Mouse (Mus musculus) left cerebral cortex, adult 6 months (tissue): ENCODE measurements around the gene Tfdp2. TPM values are rescaled to one million over a fixed set of nuclear protein-coding genes. Genes with fewer than 3 reads are reported as not detected.

ENCODE experiments used
- long read RNA-seq, 2 experiments: library from polyadenylated mRNA; unstranded; transcript quantifications; one replicate each; pipeline ENCODE4 v2.0.0; 2019 to 2020
- polyA plus RNA-seq: library from polyadenylated mRNA; unstranded; fragments of <200 nt; fragmentation: Nextera tagmentation; gene quantifications from 2 replicates; pipeline ENCODE4 v1.2.3, GENCODE M21; 2021

Tfdp2 gene
- 24.2 and 33.0 TPM in 2 replicates for polyA plus RNA-seq
- long read RNA-seq, experiment 1, full-length matches to known transcripts: 28 of 88 reads
- long read RNA-seq, experiment 1, partial matches to known transcripts: 2 of 88 reads
- long read RNA-seq, experiment 1, other reads (novel, unspliced or antisense): 58 of 88 reads
- long read RNA-seq, experiment 2, partial matches to known transcripts: 8 of 27 reads
- long read RNA-seq, experiment 2, other reads (novel, unspliced or antisense): 19 of 27 reads

DNA sequence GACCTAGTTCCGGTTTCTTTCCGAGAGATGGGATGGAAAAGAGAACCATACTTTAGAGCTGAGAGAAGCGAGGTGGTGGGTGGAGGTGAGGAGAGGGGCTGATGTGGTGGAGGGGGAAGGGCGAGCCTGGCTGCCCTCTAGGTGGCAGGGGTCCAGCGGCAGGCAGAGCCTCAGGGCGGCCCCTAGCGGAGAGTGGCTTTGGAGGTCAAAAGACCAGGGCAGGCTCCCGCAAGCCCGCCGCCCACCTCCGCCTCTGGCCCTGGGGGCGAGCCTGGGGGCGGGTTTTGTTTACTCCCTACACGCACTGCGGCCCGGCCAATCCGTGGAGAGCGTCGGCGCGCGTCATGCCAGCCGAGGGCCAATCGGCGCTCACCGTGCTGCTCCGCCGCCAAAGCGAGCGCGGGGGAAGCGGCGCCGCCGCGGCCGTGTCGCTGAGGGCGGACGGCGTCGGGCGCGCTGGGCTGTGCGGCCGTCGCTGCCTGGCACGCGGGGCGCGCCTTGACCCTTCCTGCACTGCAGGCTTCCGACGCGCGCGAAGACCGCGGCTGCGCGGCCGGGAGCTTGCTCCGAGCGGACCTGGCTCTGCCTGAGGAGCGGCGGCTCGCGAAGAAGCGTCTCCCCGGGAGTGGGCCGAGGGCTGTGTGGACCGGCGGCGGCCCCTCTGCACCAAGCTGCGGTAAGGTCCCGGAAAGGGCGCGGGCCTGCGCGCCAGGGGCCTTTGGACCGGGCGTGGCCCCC is at the start of gene Tfdp2:
Gene Tfdp2, plus strand, starts transcription at position 391 of the 738 bp plus-strand sequence.

DNA sequence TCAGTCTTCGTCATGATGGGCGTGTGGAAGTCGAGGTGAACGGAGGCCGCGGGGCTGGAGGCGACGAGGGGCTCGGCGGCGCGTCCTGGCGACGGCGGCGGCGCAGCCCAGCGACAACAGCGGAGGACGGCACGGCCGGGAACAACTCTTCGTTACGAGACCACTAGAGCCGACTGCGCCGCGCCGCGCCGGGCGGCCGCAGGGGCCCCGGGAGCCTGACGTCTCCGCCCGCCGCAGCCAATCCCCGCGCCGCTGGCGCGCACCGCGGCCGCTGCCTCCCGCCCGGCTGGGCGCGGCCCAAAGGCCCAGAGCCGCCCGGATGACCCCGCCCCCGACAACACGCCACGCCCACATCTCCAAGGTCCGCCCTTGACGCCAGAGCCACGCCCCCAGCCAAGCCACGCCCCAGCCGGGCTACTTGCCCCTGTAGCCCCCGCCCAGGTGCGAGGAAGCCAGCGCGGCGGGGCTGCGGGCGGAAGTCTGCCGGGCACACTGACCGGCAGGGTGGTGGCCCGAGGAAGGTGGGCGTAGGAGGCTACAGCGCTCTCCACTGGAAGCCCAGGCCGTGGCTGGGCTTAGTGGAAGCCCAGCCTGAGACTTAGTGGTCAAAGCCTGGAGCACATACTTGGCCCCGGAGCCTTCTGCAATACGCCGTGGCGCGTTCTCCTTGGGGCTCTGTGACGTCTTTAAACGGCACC is 168.2 kb downstream of the Tfdp2 start, which contains the start of gene Atp1b3:
Gene Atp1b3, minus strand, starts transcription at position 302 of the 698 bp plus-strand sequence.

Other genes starting within 250 kb of the Tfdp2 start
- gene Xrn1, start 241.5 kb upstream of the Tfdp2 start, polyA plus RNA-seq: 5.8 and 6.1 TPM in 2 replicates
- gene Gk5, start 76.9 kb upstream of the Tfdp2 start, polyA plus RNA-seq: 0.51 and 1.1 TPM in 2 replicates
- gene Atp1b3, start 168.2 kb downstream of the Tfdp2 start, polyA plus RNA-seq: 64.0 and 64.2 TPM in 2 replicates